ENCODE assay signal across 24 mouse cellular contexts in the genomic region with DNA sequence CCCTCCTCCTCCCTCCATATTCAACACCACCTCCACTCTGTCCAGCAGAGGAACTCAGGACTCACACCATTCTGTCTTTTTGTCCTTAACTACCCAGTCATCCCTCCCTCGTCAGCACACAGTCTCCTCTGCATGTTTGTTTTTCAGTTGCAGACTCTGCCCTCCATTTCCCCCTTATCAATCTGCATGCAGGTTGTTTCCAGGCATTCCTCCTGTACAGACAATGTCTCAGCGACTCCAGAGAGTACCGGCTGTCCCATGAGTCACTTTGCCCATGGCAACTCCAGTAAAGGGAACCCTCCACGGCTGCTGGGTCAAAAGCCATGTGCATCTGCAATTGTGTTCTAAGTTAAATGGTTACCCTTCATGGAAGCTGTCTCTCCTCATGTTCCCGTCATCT. TPM values are rescaled to one million over a fixed set of nuclear protein-coding genes. Genes with fewer than 3 reads are reported as not detected.
DNase-seq lines count a peak whose midpoint lies in the region; ATAC-seq and TF ChIP-seq lines count a peak whose summit lies in the region.
"Had no signal": no experiment of that assay in that cellular context is flagged by ENCODE, and none has a peak within 500 bp of the region (broad histone marks: within the 10 kb centered on the region; RNA-seq: fewer than 3 reads in every experiment).

No protein-coding gene starts in this region.

- H3K9me3 ChIP-seq in intestine, embryonic 15.5 days, result no peaks in the 10 kb centered on the region
- H3K9me3 ChIP-seq in intestine, embryonic 16.5 days (ENCODE audit: control insufficient read depth, low read length), result no peaks in the 10 kb centered on the region
- no peaks in the 10 kb centered on the region for H3K9me3 ChIP-seq in lung, postnatal 0 days (ENCODE audit: low read length)
- no peaks in the 10 kb centered on the region for H3K9me3 ChIP-seq in liver, postnatal 0 days (ENCODE audit: low read length)
- H3K9me3 ChIP-seq: embryonic facial prominence, embryonic 15.5 days; forebrain, embryonic 10.5 days; G1E; heart, embryonic 10.5 days; hindbrain, embryonic 13.5 days had no signal

- peaks cover 32% of the 10 kb centered on the region for H3K4me1 ChIP-seq in intestine, embryonic 15.5 days (replicated peaks)
- H3K4me1 ChIP-seq in intestine, embryonic 16.5 days (ENCODE audit: control insufficient read depth, insufficient read depth, low read length), result peaks cover 41% of the 10 kb centered on the region
- H3K4me1 ChIP-seq in lung, postnatal 0 days (ENCODE audit: insufficient read depth, low read depth, low read length), result peaks cover 30% of the 10 kb centered on the region; the same call in 1 of the 2 replicates
- peaks cover 54% of the 10 kb centered on the region for H3K4me1 ChIP-seq in liver, postnatal 0 days (ENCODE audit: insufficient read depth)

- WGBS in intestine, embryonic 15.5 days, result 48% methylated on average over 5 of the region's 5 CpGs
- 46% methylated on average over 5 of the region's 5 CpGs for WGBS in intestine, embryonic 16.5 days
- WGBS in lung, postnatal 0 days, result 47% methylated on average over 5 of the region's 5 CpGs
- WGBS in liver, postnatal 0 days (ENCODE audit: insufficient replicate concordance), result 31% methylated on average over 5 of the region's 5 CpGs

- H3K27ac ChIP-seq in intestine, embryonic 15.5 days, result no peak overlapping the region
- no peak overlapping the region for H3K27ac ChIP-seq in intestine, embryonic 16.5 days (ENCODE audit: low read length)
- H3K27ac ChIP-seq in lung, postnatal 0 days (ENCODE audit: low read length), result no peak overlapping the region
- 0 out of 2 replicates have a peak overlapping the region, but pooled peaks have one; percentile 34 for H3K27ac ChIP-seq in liver, postnatal 0 days (ENCODE audit: low read depth)
- H3K27ac ChIP-seq: embryonic facial prominence, embryonic 15.5 days; forebrain, embryonic 10.5 days; heart, embryonic 10.5 days; hindbrain, embryonic 13.5 days; hindbrain, postnatal 0 days had no signal

- H3K27me3 ChIP-seq in intestine, embryonic 15.5 days (replicated peaks), result no peaks in the 10 kb centered on the region
- no peaks in the 10 kb centered on the region for H3K27me3 ChIP-seq in intestine, embryonic 16.5 days (replicated peaks; ENCODE audit: control insufficient read depth, insufficient read depth, low read length)
- no peaks in the 10 kb centered on the region for H3K27me3 ChIP-seq in lung, postnatal 0 days (replicated peaks; ENCODE audit: insufficient read depth, low read length)
- no peaks in the 10 kb centered on the region for H3K27me3 ChIP-seq in liver, postnatal 0 days (ENCODE audit: insufficient read depth, low read length)
- H3K27me3 ChIP-seq: embryonic facial prominence, embryonic 15.5 days; hindbrain, embryonic 13.5 days had no signal

- peak; percentile 50; the same call in 1 of the 2 replicates for TF ChIP-seq EP300 in lung, postnatal 0 days (IDR thresholded peaks at IDR 0.05)
- peak; percentile 25; the same call in 1 of the 2 replicates for TF ChIP-seq EP300 in liver, postnatal 0 days (IDR thresholded peaks at IDR 0.05; ENCODE audit: low read depth)

- peak; percentile 31; the same call in 1 of the 2 replicates for ATAC-seq in intestine, embryonic 15.5 days
- ATAC-seq in intestine, embryonic 16.5 days, result no peak
- ATAC-seq in lung, postnatal 0 days, result no peak
- no peak for ATAC-seq in liver, postnatal 0 days
- ATAC-seq: CD4-positive, CD25-positive, alpha-beta regulatory T cell, adult 4 months; forebrain, embryonic 14.5 days; hindbrain, postnatal 0 days had no signal

- DNase-seq in lung, postnatal 0 days (ENCODE audit: low spot score), result peak; percentile 25
- no peak for DNase-seq in lung, adult 18-20 months
- no peak for DNase-seq in liver, postnatal 0 days
- peak; percentile 60 for DNase-seq in yolk sac, embryonic 10.5 days (ENCODE audit: low spot score)
- no peak for DNase-seq in frontal cortex, postnatal 25 days (ENCODE audit: low spot score in 2 of 2)
- DNase-seq: adrenal gland, postnatal 10 days; B cell, adult 2 months; cerebellum, adult 11 months; cerebellum, adult 8-10 months; cerebellum, postnatal 14 days; embryo, embryonic 11 days; gastrocnemius, postnatal 36 days; heart, adult 18-20 months had no signal

- H3K9ac ChIP-seq in intestine, embryonic 15.5 days, result no peak overlapping the region
- no peak overlapping the region for H3K9ac ChIP-seq in intestine, embryonic 16.5 days (ENCODE audit: low read depth, low read length)
- H3K9ac ChIP-seq in lung, postnatal 0 days (replicated peaks; ENCODE audit: low read depth), result no peak overlapping the region
- no peak overlapping the region for H3K9ac ChIP-seq in liver, postnatal 0 days (replicated peaks)
- H3K9ac ChIP-seq: embryonic facial prominence, embryonic 15.5 days; hindbrain, embryonic 13.5 days had no signal

- H3K36me3 ChIP-seq in intestine, embryonic 15.5 days, result no peaks in the 10 kb centered on the region
- H3K36me3 ChIP-seq in intestine, embryonic 16.5 days (ENCODE audit: control insufficient read depth, insufficient read depth, low read length), result no peaks in the 10 kb centered on the region
- H3K36me3 ChIP-seq in lung, postnatal 0 days (ENCODE audit: insufficient read depth, low read length), result no peaks in the 10 kb centered on the region
- 0 out of 2 replicates have a peak, but pooled peaks cover 2% of the 10 kb centered on the region for H3K36me3 ChIP-seq in liver, postnatal 0 days (replicated peaks; ENCODE audit: insufficient read depth, low read length)
- H3K36me3 ChIP-seq: embryonic facial prominence, embryonic 15.5 days; forebrain, embryonic 10.5 days; G1E; heart, embryonic 10.5 days; hindbrain, embryonic 13.5 days had no signal

- no peak overlapping the region for H3K4me2 ChIP-seq in intestine, embryonic 15.5 days (replicated peaks)
- H3K4me2 ChIP-seq in intestine, embryonic 16.5 days (ENCODE audit: low read depth, low read length), result no peak overlapping the region
- H3K4me2 ChIP-seq in lung, postnatal 0 days (replicated peaks; ENCODE audit: low read depth, low read length), result no peak overlapping the region
- H3K4me2 ChIP-seq in liver, postnatal 0 days (ENCODE audit: low read depth, low read length), result no peak overlapping the region
- H3K4me2 ChIP-seq: embryonic facial prominence, embryonic 15.5 days; hindbrain, embryonic 13.5 days had no signal

- TF ChIP-seq CTCF in lung, postnatal 0 days (IDR thresholded peaks at IDR 0.05), result no peak
- no peak for TF ChIP-seq CTCF in liver, postnatal 0 days (IDR thresholded peaks at IDR 0.05; ENCODE audit: low read depth)

- H3K4me3 ChIP-seq in intestine, embryonic 15.5 days (replicated peaks), result no peak overlapping the region
- H3K4me3 ChIP-seq in intestine, embryonic 16.5 days (ENCODE audit: low read length), result no peak overlapping the region
- H3K4me3 ChIP-seq in lung, postnatal 0 days (ENCODE audit: low read depth, low read length), result no peak overlapping the region
- no peak overlapping the region for H3K4me3 ChIP-seq in liver, postnatal 0 days (ENCODE audit: low read depth, low read length)
- H3K4me3 ChIP-seq: embryonic facial prominence, embryonic 15.5 days; erythroblast, embryonic 14.5 days; forebrain, embryonic 10.5 days; heart, embryonic 10.5 days; hindbrain, embryonic 13.5 days had no signal

RNA-seq across cellular contexts. Expression of gene Rin3, which starts 16.4 kb away (rescaled TPM):
- 9.4 and 11.8 TPM in 2 replicates for polyA plus RNA-seq in intestine, embryonic 15.5 days (2015; fragmentation: Nextera tagmentation; extraction: Ambion mirVana)
- 10.1 and 10.3 TPM in 2 replicates for polyA plus RNA-seq in intestine, embryonic 16.5 days (2015; fragmentation: Nextera tagmentation; extraction: Ambion mirVana)
- polyA plus RNA-seq in lung, postnatal 0 days (2015; fragmentation: Nextera tagmentation; extraction: Ambion mirVana), result 17.7 and 19.3 TPM in 2 replicates
- polyA plus RNA-seq in liver, postnatal 0 days (2015; fragmentation: Nextera tagmentation; extraction: Ambion mirVana), result 8.3 and 10.0 TPM in 2 replicates

Comparison
In these comparisons a context has a peak if more than half of its experiments do, and no peak if none do; other contexts are left out.
1. DNase-seq: peak in lung, postnatal 0 days (single experiment) and yolk sac, embryonic 10.5 days (single experiment); none in lung, adult 18-20 months (0 of 2), liver, postnatal 0 days (single experiment) and frontal cortex, postnatal 25 days (0 of 2).